Mouse (Mus musculus) thymus, postnatal 4 days (tissue): ENCODE results near the gene Btbd11.

Experiments used
- DNase-seq: peaks from one replicate; pipeline ENCODE4 v3.0.0; 2021

The Btbd11 gene

DNA sequence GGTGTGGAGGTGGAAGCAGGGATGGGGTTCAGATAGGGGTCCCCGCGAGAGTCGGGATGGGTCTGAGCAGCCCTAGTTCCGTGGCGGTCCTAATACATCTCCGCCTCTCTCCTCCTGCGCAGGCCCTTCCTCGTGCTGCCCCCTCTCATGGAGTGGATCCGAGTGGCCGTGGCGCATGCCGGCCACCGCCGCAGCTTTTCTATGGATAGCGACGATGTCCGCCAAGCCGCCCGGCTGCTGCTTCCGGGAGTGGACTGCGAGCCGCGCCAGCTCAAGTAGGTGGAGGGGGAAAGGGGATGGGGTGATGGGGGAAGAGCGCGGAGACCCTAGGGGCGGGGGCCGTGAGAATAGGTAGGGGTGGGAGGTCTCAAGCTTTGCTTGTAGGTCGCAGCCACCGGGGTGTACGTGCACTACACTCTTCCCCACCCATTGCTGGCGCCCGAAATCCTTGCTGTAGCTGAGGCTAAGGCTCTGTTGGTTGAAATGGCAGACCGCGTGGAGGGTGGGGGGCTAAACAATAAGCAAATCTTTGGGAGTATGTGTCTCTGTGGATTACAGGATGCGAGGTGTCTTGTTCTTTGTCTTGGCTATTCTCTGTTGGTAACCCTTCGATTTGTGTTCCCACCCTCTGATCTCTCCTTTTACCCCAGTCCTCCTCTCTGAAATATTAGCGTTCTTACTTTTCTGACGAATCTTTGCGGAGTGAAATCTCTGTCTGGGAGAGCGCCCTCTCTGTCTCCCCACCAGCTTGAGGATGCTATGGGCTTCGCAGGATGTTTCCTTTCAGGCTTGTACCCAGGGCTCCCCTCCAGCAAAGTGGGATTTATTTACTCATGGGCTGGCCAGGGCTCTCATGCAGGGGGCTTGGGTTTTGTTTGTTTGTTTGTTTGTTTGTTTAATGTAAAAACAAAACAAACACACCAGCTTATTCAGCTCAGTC lies 212.3 kb downstream of the Btbd11 start:
- DNase-seq, result no peak

DNA sequence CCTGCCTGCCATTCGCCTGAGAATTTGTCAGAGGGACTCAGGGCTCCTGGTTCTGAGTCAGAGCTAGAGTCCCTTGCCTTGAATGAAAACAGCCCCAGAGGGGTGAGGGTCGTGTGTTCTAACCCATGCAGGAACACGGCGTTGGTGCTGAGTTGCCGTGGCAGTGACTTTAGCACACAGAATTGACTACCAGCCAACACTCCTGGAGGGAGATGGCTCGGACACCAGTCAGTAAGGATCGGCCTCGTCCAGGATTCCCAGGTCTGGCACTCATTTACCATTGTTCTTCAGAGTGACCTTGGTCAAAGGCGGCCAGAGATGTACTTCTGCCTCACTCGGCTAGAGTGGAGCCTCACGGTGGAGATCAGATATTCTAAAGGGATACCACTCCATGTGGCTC lies 215.9 kb downstream of the Btbd11 start:
- DNase-seq, result no peak

- DNase-seq, result no peak
Observed at GRCm38 (mm10) chr10:85604556-85604955, 217.9 kb downstream of the Btbd11 start.

DNA sequence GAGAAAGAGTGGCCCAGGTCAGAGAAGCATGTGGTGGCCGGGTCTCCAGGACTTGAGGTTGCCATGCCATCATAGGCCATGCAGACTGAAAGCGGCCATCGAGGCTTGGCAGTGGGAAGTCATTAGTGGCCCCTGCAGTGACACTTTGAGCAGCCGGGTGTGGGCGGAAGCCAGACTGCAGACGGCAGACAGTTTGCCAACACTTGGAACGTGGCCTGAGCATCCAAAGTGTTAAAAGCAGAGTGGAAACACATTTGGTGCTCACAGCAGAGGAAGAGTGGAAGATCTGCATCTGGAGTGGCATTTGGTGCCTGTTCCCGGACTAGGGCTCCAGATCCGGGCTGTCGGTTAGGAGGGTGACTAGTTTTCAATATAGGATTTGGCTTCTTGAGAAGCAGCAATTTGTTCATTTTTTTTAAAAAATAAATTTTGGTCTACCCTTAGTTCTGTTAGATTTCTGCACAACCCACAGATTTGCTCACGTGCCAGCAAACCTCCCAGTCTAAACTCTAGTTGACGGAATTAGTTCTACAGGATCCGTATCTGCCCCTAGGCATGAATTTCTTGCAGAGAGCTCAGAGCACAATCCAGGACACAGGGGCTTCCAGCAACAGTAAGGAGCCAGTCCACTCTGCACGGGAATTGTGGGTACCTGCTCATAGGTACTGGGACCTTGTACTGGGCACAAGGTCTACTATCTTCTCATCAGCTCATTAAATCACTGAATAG lies 222.1 kb downstream of the Btbd11 start:
- no peak for DNase-seq

DNA sequence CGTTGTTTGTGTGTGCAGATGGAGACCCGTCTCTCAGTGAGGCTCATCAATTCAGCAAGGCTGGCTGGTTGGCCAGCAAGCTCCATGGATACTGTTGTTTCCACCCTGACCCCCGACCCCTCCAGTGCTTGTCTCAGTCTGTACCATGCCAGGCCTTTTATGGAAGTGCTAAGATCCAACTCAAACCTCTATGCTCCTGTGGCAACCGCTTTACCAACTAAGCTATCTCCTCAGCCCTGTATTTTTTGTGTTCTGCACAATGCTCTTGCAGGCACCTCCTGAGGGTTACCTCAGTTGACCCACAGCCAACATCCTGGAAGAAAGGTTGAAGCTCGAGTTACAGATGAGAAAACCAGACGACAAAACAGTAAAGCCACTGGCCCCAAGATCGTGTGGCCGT lies 230.5 kb downstream of the Btbd11 start:
- DNase-seq, result no peak

GRCm38 (mm10) chr10:85617501-85618417 lies 231.1 kb downstream of the Btbd11 start:
- no peak for DNase-seq

GRCm38 (mm10) chr10:85621067-85621466 lies 234.5 kb downstream of the Btbd11 start:
- DNase-seq, result no peak

DNA sequence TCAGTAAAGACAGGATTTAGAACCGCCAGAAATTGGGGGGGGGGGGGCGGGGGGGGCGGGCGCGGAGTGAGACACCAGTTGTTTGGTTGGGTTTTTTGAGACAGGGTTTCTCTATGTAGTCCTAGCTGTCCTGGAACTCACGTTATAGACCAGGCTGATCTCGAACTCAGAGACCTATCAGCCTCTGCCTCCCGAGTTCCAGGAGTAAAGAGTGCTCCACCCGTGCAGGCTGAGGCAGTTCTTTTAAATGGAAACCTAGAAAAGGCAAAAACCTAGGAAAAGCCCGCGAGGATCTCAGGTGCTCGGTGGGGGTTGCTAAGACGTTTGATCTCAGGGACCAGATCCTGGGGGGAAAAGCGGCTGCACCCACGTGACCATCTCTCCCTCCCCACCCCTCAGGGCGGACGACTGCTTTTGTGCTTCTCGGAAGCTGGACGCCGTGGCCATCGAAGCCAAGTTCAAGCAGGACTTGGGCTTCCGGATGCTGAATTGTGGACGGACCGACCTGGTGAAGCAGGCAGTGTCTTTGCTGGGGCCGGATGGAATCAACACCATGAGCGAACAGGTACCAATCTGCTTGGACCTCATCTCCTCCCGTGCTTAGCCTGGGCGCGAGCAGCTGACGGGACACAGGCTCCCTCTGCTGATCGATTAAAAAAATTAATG lies 238.0 kb downstream of the Btbd11 start:
- peak; percentile 40 for DNase-seq

- no peak for DNase-seq
Observed at GRCm38 (mm10) chr10:85625170-85625686, 238.6 kb downstream of the Btbd11 start.

GRCm38 (mm10) chr10:85632030-85632429 lies 245.4 kb downstream of the Btbd11 start:
- DNase-seq, result no peak

DNA sequence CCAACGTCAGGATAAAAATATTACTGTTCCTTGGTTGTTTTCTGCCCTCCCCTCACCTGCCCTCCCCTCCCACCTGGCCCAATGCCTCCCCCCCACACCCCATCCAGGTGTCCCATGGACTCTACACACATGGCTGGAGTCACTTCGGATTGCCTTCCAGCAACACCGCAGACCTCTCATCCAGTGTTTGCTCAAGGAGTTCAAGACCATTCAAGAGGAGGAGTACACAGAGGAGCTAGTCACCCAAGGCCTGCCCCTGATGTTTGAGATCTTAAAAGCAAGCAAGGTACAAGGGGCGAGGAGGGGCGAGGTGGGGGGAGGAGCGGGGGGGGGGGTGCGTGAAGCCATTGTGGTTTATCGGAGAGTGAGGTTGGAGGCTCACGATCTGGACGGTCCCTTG lies 247.0 kb downstream of the Btbd11 start:
- no peak for DNase-seq

DNA sequence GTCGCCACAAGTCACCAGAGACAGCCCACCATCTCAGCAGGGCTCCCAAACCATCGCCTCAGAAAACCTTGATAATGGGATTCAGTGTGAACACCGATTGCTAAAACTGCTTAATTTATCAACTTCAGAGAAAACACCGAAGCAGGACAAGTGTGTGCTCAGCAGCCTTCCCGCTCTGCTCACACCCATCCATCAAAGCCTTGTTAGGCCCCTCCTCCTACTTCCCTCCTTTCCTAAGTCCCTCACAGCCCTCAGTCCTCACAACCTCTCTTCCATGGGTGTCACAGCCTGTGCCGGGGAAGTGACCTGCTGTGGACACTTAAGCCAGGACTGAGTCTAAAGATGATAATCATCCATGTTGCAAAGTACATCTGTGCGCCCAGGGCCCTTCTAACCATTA lies 251.0 kb downstream of the Btbd11 start:
- no peak for DNase-seq

DNA sequence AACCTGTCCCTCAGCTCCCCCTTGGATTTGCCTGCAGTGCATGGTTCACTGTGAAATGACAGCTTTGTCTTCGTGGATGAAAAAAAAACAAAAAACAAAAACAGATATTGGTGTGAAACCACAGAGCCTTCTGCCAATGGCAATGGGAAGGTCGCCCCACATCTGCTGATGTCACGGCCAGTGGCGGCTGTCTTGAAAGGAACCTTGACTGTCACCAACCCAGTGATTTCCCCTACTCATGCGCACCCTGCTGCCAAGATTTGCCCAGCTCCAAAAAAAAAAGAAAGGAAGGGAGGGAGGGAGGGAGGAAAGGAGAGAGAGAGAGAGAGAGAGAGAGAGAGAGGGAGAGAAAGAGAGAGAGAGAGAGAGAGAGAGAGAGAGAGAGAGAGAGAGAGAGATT lies 251.5 kb downstream of the Btbd11 start:
- DNase-seq, result no peak

- no peak for DNase-seq
Observed at GRCm38 (mm10) chr10:85639581-85639980, 253.0 kb downstream of the Btbd11 start.

GRCm38 (mm10) chr10:85640408-85640807 lies 253.8 kb downstream of the Btbd11 start:
- DNase-seq, result no peak

GRCm38 (mm10) chr10:85645346-85645745 lies 258.7 kb downstream of the Btbd11 start:
- DNase-seq, result no peak

DNA sequence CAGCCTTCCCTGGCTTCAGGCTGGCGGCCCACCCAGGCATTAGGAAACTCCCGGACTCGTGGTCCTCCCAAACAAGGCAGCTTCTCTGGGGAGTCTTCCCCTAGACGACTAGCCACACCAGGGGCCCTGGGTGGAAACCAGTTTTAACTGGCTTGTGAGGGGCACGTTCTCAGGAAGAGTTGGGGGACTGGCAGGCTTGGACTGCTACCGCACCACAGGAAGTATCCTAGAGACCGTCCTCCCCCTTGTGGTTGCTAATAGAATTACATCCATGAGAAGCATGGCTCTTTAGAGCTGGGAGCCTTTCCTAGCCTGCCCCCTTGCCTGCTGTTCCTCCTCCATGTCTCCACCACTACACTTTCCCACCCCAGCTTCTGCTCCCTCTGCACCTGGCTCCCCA lies 265.1 kb downstream of the Btbd11 start:
- peak; percentile 52 for DNase-seq

- no peak for DNase-seq
Observed at GRCm38 (mm10) chr10:85655881-85656280, 269.3 kb downstream of the Btbd11 start.

- no peak for DNase-seq
Observed at GRCm38 (mm10) chr10:85657886-85658285, 271.3 kb downstream of the Btbd11 start.

- DNase-seq, result no peak
Observed at GRCm38 (mm10) chr10:85673512-85673921, 286.9 kb downstream of the Btbd11 start.

GRCm38 (mm10) chr10:85678635-85679034 lies 292.0 kb downstream of the Btbd11 start:
- DNase-seq, result peak; percentile 62

DNA sequence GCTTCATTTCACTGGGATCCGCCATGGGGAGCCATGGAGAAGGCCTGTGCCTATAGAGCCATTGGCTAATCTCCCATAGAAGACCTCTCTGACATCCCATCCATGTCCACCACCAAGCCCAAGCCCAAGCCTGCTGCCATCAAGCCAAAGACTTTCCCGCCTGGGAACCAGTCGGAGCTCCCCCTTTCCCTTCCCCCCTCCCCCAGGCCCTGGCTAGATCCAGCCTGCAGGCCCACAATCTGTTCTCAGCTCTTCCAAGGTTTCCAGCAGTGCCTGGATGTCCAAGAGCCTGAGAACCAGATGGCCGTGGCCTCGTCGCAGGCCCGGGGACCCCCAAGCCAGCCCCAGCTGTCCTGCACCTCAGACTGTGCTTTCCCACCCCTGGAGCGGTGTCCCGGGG lies 295.8 kb downstream of the Btbd11 start:
- DNase-seq, result no peak
